Mouse (Mus musculus): Measurements from ENCODE around the gene Cap2. TPM values are rescaled to one million over a fixed set of nuclear protein-coding genes. Genes with fewer than 3 reads are reported as not detected.

Cap2 gene
- total RNA-seq, 2 experiments from 2014 or later: 2.3 TPM; not detected in 1

DNA sequence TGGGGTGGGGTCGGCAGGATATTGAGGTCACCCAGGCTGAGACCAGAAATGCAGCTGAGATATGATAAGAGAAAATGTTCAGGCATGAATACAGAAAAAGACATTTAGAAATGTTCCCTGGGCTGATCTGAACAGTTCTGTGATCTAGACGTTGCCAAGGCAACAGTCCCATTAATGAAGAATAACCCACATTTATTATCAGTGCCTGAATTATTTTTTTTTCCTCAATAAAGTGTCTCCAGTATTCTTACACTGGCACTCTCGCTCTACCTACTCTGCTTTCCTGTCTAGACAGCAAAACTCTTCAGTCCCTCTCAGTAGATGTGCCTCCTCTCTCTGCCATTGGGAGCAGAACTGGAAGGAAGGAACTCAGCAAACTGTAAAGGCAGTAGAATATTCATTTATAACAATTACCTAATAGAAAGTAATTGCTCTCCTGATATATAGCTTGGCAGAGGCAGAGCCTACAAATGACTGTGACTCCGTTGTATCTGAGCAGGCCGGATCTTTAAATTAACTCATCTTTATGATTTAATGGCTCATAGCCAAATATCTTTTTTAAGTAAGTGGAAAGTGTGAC, 47.0 kb downstream of the Cap2 start:
- no peak for ATAC-seq (replicated peaks; ENCODE audit: low FRiP score, poor library complexity, severe bottlenecking)

DNA sequence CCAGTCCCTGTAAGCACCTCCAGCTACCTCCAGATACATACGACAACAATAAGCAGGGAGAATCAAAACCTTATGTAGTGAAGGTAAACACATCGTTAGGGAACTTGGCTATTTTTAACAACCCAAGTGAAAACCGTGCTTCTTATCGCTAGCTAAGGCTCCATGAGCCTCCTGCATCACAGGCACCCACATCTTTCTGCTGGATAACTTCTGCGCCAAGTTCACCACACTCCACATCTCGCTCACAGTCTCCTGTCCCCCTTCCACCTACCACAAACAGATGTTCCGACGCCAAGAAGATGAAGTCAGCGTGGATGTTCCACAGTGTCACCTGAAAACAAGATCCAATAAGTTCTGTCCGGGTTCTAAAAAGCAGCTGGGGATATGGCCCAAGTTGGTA, 49.0 kb downstream of the Cap2 start:
- ATAC-seq (replicated peaks; ENCODE audit: low FRiP score, poor library complexity, severe bottlenecking): no peak

DNA sequence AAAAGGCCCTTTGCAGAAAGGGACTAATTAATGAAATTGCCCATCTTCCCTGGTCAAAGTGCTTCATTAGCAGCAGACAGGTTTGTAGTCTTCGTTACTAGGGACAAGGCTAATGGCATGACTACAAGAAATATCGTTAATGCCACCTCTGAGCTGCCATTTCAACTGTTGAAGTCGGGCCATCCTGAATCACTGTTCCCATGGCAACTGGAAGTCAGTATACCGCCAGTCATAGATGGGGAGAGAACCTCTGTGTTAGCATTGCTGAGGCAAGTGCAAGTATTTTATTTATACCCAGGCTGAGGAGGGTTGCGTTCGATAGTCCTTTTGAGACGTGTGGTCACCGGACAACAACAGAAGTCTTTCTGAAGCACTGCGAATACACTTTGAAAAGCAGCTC, 53.1 kb downstream of the Cap2 start:
- ATAC-seq (replicated peaks; ENCODE audit: low FRiP score, poor library complexity, severe bottlenecking): no peak

DNA sequence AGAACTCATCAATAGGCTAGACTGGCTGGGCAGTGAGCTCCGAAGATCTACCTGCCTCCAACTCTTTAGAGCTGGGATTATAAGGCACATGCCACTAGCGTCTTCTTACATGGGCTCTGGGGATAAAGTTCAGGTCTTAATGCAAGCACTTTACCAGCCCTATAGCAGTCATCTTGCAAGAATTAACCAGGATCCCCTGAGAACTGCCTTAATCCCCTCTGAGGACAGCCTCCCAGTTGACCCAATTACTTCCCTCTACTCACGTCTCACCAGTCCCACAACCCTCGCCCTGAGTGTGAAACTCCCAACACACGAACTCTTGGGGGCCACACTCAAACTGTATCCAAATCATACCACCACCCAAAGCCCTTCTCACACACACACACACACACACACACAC, 64.3 kb downstream of the Cap2 start:
- ATAC-seq (replicated peaks; ENCODE audit: low FRiP score, poor library complexity, severe bottlenecking): no peak

DNA sequence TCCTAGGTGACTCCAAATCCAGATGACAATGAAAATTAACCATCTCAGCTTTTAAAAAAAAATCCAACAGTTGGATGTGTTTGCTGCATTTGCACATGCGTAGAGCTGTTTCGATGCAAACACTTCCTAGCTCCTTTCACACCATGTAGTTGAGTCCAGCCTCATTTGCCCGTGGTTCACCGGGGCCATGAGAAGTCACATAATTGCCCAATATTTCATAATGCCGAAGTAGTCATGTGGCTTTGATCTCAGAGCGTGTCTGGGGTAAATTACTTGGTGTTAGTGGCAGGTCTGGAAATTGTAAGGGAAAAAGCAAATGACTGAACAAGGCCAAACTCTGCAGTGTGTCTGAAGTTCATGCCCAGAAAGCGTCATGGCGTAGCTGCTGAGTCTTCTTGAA, 67.8 kb downstream of the Cap2 start:
- ATAC-seq (replicated peaks; ENCODE audit: low FRiP score, poor library complexity, severe bottlenecking): no peak

DNA sequence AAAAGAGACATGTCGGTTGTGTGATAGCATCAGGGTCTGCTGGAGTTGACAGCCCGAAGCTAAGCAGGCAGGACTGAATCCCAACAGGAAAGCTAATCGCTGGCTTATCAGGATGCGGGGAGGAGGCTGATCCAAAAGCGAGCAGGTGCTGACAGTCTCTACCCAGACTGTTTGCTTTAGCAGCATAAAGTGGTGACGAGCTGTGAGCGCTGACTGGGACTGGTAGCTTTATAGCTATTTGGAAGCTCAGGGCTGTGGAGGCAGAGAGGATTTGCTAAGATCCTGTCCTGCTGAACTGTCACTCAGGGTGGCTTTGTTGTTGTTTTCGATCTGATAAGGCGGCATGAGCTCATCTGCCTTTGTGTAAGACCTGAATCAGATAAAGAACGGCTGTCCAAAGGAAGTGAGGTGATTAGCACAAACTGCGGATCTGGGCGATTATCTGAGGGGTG, 69.5 kb downstream of the Cap2 start:
- ATAC-seq (replicated peaks; ENCODE audit: low FRiP score, poor library complexity, severe bottlenecking): no peak

DNA sequence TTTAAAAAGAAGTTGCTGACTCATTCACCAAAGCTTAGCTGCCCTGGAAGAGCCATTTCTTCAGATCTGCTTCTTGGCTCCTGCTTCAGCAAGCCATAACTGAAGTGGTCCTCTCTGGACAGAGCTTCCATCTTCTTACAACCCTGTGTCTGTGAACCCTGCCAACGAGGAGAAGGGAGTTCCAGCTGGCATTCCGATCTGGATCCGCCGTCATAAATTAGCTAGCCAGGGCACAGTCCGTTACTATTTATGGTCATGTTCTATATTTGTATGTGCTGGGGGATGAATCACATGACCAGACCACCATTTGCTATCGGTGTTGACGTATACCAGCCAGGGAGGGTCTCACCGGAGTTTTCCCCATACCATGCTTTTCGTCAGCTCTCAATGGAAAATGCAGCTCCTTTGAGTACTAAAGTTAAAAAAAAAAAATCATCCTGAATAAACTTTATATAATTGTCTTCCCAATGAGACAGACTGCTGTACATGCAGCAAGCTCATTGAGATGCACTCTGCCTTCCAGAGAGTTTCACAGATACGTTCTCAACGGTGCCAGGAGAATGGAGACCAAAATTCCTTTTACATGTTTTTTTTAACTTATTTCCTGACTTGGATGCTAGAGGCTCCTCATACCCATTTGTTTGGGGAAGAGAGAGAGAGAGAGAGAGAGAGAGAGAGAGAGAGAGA, 70.5 kb downstream of the Cap2 start:
- ATAC-seq (replicated peaks; ENCODE audit: low FRiP score, poor library complexity, severe bottlenecking): no peak

DNA sequence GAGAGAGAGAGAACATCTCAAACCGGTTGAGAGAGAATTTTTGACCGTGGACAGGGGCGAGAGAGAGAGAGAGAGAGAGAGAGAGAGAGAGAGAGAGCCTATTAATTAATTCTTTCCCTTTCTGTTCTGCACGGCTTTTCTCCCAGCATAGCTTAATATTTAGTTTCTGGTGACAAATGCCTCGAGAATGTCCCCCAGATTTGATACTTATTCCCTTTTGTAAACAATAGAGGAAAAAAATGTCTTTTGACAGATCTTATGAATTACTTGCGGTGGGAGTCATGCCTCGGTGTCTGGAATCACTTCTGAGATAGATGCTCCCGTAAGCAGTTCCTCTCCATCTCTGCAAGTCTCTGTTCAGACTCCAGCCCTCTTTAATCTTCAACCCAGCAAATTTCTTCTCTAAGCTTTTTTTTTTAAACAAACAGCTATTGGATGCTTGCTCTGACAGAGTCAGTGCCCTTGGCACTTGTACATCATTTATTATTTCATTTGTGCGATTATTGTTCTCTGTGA, 71.1 kb downstream of the Cap2 start:
- ATAC-seq (replicated peaks; ENCODE audit: low FRiP score, poor library complexity, severe bottlenecking): no peak

DNA sequence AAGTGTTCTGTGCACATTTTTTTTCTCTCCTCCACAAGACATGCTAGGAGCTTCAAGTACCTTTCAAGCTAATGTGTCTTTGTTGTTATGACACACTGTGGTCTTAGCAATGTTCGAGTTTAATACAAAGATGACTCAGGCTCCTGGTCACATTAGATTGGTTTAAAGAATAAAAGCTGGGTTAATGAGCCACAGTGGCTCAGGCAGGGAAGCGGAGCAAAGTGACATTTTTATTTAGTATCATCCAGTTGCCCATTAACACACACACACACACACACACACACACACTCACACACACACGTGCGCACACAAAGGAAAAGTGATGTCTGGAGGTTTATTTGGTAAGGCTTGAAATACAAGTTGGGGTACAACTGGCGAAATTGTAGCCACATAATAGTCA, 72.6 kb downstream of the Cap2 start:
- no peak for ATAC-seq (replicated peaks; ENCODE audit: low FRiP score, poor library complexity, severe bottlenecking)

DNA sequence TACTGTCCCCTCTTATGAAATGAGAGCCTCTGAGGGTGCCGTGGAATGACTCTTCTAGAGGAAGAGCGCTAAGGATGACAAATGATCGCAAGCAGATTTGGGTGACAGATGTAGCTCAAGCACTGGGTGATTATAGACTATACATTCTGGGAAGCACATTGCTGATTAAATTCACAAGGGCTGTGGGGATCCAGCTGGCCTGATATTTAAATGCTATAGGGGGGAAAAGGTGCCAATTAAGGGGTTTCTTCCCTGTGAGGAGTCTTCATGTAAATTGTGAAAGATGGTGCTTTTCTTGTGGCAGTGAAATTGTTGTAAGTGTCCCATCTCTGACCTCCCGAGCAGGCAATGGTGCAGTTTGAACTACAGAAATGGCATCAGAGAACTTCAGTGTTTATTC, 73.1 kb downstream of the Cap2 start:
- ATAC-seq (replicated peaks; ENCODE audit: low FRiP score, poor library complexity, severe bottlenecking): no peak

DNA sequence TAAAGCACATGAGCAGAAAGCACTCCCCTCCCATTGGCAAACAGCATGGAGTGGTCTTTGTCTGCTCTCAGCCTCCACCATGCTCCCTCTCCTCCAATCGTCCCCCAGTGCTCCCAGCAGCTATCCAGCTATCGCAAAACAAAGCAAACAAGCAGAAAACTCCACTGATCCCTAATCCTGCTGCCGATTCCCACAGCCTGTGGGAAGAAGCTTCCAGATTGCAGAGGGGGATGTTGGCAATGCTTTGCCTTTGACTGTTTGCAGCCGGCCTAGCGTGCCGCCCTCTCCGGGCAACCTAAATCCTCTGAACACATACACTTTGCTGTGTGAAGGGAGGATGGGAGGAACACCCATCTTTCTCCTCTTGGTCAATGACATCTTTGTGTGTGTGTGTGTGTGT, 83.2 kb downstream of the Cap2 start:
- no peak for ATAC-seq (replicated peaks; ENCODE audit: low FRiP score, poor library complexity, severe bottlenecking)

DNA sequence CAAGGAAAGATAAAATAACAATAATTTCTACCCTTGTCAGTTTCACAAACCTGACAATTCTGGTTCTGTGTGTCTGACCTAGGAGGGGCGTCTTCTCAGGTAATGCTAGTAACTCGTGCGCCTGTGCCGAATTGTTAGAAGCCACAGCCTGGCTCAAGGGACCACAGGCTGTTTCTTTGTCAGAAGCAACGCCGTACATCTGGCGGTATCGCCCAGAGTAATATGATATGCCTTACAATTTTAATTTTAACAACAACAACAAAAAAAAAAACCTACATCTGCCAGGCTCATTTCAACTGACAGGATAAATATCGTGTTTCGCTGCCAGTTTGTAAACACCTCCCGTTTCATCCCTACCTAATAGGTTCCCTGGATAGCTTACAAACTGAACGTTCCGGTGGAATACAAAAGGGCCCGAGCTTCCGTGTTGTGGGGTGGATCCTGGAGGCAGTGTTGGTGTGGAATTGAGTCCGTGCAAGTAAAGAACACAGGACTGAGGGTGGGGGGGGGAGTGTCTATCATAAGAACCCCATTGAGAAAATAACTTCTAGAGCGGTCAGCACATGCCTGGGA, 86.2 kb downstream of the Cap2 start:
- no peak for ATAC-seq (replicated peaks; ENCODE audit: low FRiP score, poor library complexity, severe bottlenecking)

DNA sequence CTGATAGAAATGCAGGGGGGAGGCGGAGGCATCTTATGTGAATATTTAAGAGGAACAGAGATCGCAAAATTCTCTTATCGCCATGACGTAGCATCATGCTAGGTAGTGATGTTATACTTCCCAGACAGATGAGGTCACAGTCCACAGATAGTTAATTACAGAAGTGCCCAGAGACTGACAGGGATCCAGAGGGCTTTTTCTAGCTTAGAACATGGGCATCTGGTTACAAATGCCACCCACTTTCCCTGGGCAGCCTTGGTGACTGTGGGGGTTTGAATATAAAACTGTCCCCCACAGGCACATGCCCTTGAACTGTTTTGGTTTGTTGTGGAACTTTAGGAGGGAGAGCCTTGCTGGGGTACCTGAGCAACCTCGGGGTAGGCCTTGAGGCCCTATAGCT, 87.0 kb downstream of the Cap2 start:
- ATAC-seq (replicated peaks; ENCODE audit: low FRiP score, poor library complexity, severe bottlenecking): no peak

DNA sequence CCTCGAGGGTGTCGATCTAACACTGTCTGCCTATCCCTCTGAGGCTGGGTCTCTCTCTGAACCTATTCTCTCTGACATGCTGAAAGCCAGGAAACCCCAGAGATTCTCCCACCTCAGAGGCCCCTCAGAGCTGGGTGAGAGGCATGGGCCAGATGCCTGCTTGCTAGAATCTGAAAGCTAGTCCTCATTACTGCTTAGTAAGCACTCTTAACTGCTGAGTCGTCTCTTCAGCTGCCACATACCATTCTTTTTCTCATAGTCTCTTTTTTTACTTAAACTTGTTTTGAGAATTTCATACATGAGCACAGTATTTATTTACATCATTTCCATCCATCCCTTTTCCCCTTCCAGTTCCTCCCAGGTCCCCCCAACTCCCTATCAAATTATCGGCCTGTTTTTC, 89.2 kb downstream of the Cap2 start:
- no peak for ATAC-seq (replicated peaks; ENCODE audit: low FRiP score, poor library complexity, severe bottlenecking)

DNA sequence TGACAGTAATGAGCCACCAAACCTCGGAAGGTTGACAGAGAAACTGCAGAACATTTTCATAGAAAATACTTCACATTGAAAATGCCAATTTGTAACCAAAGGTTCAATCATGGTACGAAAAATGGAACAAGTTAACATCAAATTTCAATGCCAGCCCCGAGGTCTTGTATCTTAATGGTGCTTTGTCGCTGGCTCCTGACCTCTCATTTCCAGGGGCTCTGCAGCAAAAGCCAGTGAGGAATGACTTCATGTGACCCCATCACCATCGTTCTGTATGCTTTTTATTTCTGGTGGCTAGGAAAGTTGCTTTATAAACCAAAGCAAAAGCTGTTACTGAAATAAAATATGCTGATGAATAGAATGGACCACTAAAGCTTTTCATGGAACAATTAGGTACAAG, 99.0 kb downstream of the Cap2 start:
- ATAC-seq (replicated peaks; ENCODE audit: low FRiP score, poor library complexity, severe bottlenecking): no peak

DNA sequence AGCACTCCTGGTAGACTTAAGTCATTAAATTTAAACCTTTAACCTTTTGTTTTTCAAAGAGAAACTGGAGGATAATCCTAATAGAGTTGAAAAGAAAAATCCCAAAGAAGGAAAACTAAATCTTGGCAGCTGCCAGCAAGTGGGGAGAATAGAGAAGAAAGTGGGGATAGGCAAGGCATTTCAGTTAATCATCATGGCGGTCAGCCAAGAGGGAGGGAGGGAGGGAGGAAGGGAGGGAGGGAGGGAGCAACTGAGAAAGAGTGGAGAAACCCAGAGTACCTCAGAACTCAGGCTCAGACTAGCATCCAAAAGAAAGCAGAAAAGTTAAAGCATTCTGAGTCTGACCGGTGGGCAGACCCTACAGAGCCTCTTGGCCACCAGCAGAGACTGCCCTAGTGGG, 99.7 kb downstream of the Cap2 start:
- no peak for ATAC-seq (replicated peaks; ENCODE audit: low FRiP score, poor library complexity, severe bottlenecking)

DNA sequence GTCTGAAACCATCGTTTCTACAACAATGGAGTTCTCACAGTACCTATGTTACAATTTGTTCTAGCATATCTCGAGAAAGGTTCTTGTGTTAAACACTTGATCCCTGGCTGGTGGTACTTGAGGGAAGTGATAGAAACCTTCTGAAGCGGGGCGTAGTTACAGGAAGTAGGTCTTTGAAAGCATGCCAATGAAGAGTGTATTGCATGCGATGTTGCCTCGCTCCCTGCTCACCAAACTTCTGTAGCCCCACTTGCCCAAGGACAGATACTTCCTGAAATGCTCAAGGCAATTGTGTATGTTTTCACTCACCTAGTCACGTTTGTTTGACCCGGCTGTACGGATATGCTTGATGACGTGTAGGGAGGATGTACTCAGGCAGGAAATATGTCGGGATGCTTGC, 101.0 kb downstream of the Cap2 start:
- no peak for ATAC-seq (replicated peaks; ENCODE audit: low FRiP score, poor library complexity, severe bottlenecking)

DNA sequence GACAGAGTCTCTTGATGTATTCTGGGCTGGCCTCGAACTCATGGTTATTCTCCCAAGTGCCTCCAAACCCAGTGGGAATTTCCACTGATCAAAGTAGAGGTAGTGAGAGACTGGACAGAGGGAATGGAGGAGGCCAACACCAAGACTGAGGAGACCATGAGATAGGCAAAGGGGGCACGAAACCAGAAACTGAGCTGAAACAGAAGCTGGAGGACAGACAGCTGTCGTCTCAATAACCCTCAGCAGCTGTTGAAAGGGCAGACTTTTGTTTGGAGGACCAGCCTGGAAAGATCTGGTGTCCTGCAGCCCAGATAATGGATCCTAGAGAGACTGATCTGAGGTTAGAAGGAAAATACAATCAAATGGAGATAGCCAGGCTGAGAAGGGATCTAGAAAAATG, 109.4 kb downstream of the Cap2 start:
- ATAC-seq (replicated peaks; ENCODE audit: low FRiP score, poor library complexity, severe bottlenecking): no peak

DNA sequence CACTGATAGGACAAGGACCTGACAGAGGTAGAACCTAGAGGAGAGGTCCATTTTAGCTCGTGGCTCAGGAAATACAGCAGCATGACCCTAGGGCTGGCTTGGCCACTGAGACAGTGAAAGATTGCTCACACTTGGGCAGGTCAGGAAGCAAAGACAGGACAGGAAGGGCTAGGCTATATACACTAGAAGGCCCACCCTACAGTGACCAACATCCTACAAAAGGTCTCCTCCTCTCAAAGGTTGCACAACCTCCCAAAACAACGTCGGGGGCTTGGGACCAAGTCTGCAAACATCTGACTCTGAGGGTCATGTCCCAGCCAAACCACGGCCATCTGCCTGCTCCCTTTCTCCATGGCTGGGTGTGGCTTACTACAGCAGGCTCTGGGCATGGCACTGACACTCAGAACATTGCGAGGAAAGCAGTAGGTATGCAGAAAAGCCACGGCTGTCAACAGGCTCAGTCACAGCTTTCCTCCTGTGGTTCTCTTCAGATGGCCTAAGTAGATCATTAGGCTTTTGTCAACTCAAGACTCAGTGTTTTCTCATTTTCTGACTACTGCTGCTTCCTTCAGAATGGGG, 112.1 kb downstream of the Cap2 start:
- ATAC-seq (replicated peaks; ENCODE audit: low FRiP score, poor library complexity, severe bottlenecking): no peak

DNA sequence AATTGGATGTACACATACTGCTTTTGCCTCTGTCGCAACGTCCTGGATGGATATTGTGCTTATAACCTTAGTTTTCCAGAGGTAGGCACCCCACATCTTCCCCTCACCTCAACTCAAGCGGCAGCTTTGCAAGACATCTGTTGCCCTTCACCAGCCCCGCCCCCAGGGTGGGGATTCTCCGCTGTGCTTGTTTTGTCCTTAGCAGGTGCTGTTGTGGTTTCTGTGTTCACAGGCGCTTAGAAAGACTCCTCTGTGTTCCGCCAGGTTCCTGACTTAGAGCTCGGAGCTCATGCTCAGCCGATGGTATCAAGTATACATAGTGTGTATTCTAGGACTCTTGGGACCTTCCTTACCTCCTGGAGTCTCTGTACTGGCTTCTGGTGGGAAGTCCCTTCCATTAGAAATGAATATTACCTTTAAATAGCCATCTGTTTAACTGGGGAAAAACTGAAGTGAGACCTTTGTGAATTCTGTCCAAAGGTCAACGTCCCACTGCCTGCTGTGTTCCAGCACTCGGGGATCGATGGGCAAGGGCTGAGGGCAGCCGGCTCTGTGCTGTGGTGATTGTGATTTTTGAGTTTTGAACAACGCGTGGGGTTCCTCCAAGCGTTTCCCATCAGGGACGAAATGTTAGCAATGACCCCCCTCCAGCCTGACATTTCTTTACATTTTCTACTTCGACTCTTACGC, 115.2 kb downstream of the Cap2 start:
- ATAC-seq (replicated peaks; ENCODE audit: low FRiP score, poor library complexity, severe bottlenecking): no peak

DNA sequence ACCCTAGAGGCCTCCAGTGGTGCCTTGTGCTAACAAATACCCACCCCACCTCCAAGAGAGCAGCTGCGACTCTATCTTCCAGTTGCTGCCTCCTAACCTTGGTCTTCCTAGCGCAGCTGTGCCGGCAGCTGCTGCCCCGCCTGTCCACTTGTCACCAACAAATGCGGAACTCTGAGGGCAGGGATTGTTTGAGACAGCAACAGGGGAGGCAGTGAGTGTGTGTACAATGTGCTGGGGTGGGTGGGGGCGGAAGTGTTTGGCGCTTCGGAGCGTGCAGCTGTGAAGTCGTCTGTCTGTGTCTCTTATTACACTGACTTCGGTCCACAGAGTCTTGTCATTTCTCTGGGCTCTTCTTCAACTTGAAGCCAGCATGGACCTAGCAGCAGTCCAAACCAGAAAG, 118.0 kb downstream of the Cap2 start:
- no peak for ATAC-seq (replicated peaks; ENCODE audit: low FRiP score, poor library complexity, severe bottlenecking)

All from erythroid progenitor cell, adult 5-6 weeks (primary cell).